Mouse (Mus musculus): Measurements from ENCODE around the gene Daxx. TPM values are rescaled to one million over a fixed set of nuclear protein-coding genes. Genes with fewer than 3 reads are reported as not detected.
A peak's percentile ranks its signal among the peaks of the same experiment; 100 is the strongest.

Daxx gene
- polyA plus RNA-seq, 1 experiment from 2014 or later = 61.2 TPM

GRCm38 (mm10) chr17:33931159-33931866 lies 22.1 kb downstream of the Daxx start:
- 31% methylated on average over 18 of the region's 18 CpGs for WGBS
- Histone ChIP-seq H3K9me3 (ENCODE audit: control insufficient read depth, low read length) (no peaks in the 10 kb centered on the region), H3K9ac (ENCODE audit: low read length) (peak overlapping the region; percentile 88), H3K27me3 (ENCODE audit: control insufficient read depth, insufficient read depth, low read length) (no peaks in the 10 kb centered on the region), H3K4me3 (ENCODE audit: low read depth, low read length) (peak overlapping the region; percentile 91), H3K27ac (ENCODE audit: low read depth, low read length) (no peak overlapping the region), H3K4me1 (ENCODE audit: control insufficient read depth, insufficient read depth, low read length) (peaks cover 9% of the 10 kb centered on the region; the same call in 1 of the 2 replicates), H3K4me2 (ENCODE audit: low read depth) (peak overlapping the region; percentile 99), H3K36me3 (ENCODE audit: control insufficient read depth, insufficient read depth, low read length) (peaks cover 10% of the 10 kb centered on the region)
- ATAC-seq (ENCODE audit: insufficient read depth, low FRiP score, low TSS enrichment) = no peak
- no peak for DNase-seq (ENCODE audit: low spot score)

GRCm38 (mm10) chr17:33931947-33932346 lies 22.7 kb downstream of the Daxx start:
- Histone ChIP-seq H3K27me3 (ENCODE audit: control insufficient read depth, insufficient read depth, low read length) (no peaks in the 10 kb centered on the region), H3K27ac (ENCODE audit: low read depth, low read length) (no peak overlapping the region), H3K36me3 (ENCODE audit: control insufficient read depth, insufficient read depth, low read length) (peaks cover 10% of the 10 kb centered on the region), H3K4me2 (ENCODE audit: low read depth) (no peak overlapping the region), H3K9me3 (ENCODE audit: control insufficient read depth, low read length) (no peaks in the 10 kb centered on the region), H3K4me3 (ENCODE audit: low read depth, low read length) (no peak overlapping the region), H3K9ac (ENCODE audit: low read length) (no peak overlapping the region), H3K4me1 (ENCODE audit: control insufficient read depth, insufficient read depth, low read length) (peaks cover 9% of the 10 kb centered on the region; the same call in 1 of the 2 replicates)
- DNase-seq (ENCODE audit: low spot score) (no peak), ATAC-seq (ENCODE audit: insufficient read depth, low FRiP score, low TSS enrichment) (no peak)
- 88% methylated on average over 11 of the region's 11 CpGs for WGBS

- Histone ChIP-seq H3K36me3 (ENCODE audit: control insufficient read depth, insufficient read depth, low read length) (peaks cover 12% of the 10 kb centered on the region), H3K4me3 (ENCODE audit: low read depth, low read length) (0 out of 2 replicates have a peak overlapping the region, but pooled peaks have one; percentile 2), H3K9me3 (ENCODE audit: control insufficient read depth, low read length) (no peaks in the 10 kb centered on the region), H3K9ac (ENCODE audit: low read length) (no peak overlapping the region), H3K27me3 (ENCODE audit: control insufficient read depth, insufficient read depth, low read length) (no peaks in the 10 kb centered on the region), H3K27ac (ENCODE audit: low read depth, low read length) (no peak overlapping the region), H3K4me2 (ENCODE audit: low read depth) (no peak overlapping the region), H3K4me1 (ENCODE audit: control insufficient read depth, insufficient read depth, low read length) (peaks cover 9% of the 10 kb centered on the region; the same call in 1 of the 2 replicates)
- DNase-seq (ENCODE audit: low spot score) (no peak), ATAC-seq (ENCODE audit: insufficient read depth, low FRiP score, low TSS enrichment) (no peak)
- WGBS = 91% methylated on average over 12 of the region's 14 CpGs
These were observed 23.2 kb downstream of the Daxx start for GRCm38 (mm10) chr17:33932448-33932847.

- DNase-seq (ENCODE audit: low spot score) = no peak
- Histone ChIP-seq H3K9ac (ENCODE audit: low read length) (no peak overlapping the region), H3K4me3 (ENCODE audit: low read depth, low read length) (0 out of 2 replicates have a peak overlapping the region, but pooled peaks have one; percentile 2), H3K4me2 (ENCODE audit: low read depth) (no peak overlapping the region), H3K4me1 (ENCODE audit: control insufficient read depth, insufficient read depth, low read length) (peaks cover 9% of the 10 kb centered on the region; the same call in 1 of the 2 replicates), H3K27me3 (ENCODE audit: control insufficient read depth, insufficient read depth, low read length) (no peaks in the 10 kb centered on the region), H3K27ac (ENCODE audit: low read depth, low read length) (no peak overlapping the region), H3K9me3 (ENCODE audit: control insufficient read depth, low read length) (no peaks in the 10 kb centered on the region), H3K36me3 (ENCODE audit: control insufficient read depth, insufficient read depth, low read length) (peaks cover 12% of the 10 kb centered on the region)
- no peak for ATAC-seq (ENCODE audit: insufficient read depth, low FRiP score, low TSS enrichment)
- 93% methylated on average over 15 of the region's 15 CpGs for WGBS
These were observed 23.8 kb downstream of the Daxx start for GRCm38 (mm10) chr17:33932970-33933369.

GRCm38 (mm10) chr17:33935422-33936055 lies 26.3 kb downstream of the Daxx start:
- Histone ChIP-seq H3K27ac (ENCODE audit: low read depth, low read length) (no peak overlapping the region), H3K4me1 (ENCODE audit: control insufficient read depth, insufficient read depth, low read length) (peaks cover 15% of the 10 kb centered on the region), H3K4me3 (ENCODE audit: low read depth, low read length) (no peak overlapping the region), H3K27me3 (ENCODE audit: control insufficient read depth, insufficient read depth, low read length) (no peaks in the 10 kb centered on the region), H3K4me2 (ENCODE audit: low read depth) (no peak overlapping the region), H3K9me3 (ENCODE audit: control insufficient read depth, low read length) (no peaks in the 10 kb centered on the region), H3K36me3 (ENCODE audit: control insufficient read depth, insufficient read depth, low read length) (peaks cover 12% of the 10 kb centered on the region), H3K9ac (ENCODE audit: low read length) (no peak overlapping the region)
- no peak for ATAC-seq (ENCODE audit: insufficient read depth, low FRiP score, low TSS enrichment)
- 87% methylated on average over 21 of the region's 21 CpGs for WGBS
- DNase-seq (ENCODE audit: low spot score) = no peak

GRCm38 (mm10) chr17:33936993-33937392 lies 27.8 kb downstream of the Daxx start:
- Histone ChIP-seq H3K4me3 (ENCODE audit: low read depth, low read length) (no peak overlapping the region), H3K27me3 (ENCODE audit: control insufficient read depth, insufficient read depth, low read length) (no peaks in the 10 kb centered on the region), H3K9ac (ENCODE audit: low read length) (no peak overlapping the region), H3K4me2 (ENCODE audit: low read depth) (no peak overlapping the region), H3K27ac (ENCODE audit: low read depth, low read length) (no peak overlapping the region), H3K4me1 (ENCODE audit: control insufficient read depth, insufficient read depth, low read length) (peaks cover 12% of the 10 kb centered on the region), H3K9me3 (ENCODE audit: control insufficient read depth, low read length) (no peaks in the 10 kb centered on the region), H3K36me3 (ENCODE audit: control insufficient read depth, insufficient read depth, low read length) (peaks cover 12% of the 10 kb centered on the region)
- ATAC-seq (ENCODE audit: insufficient read depth, low FRiP score, low TSS enrichment) = no peak
- 86% methylated on average over 15 of the region's 15 CpGs for WGBS
- DNase-seq (ENCODE audit: low spot score) = no peak

GRCm38 (mm10) chr17:33938783-33939182 lies 29.6 kb downstream of the Daxx start:
- H3K9ac ChIP-seq (ENCODE audit: low read length) = no peak overlapping the region
- no peak for ATAC-seq (ENCODE audit: insufficient read depth, low FRiP score, low TSS enrichment)
- peaks cover 12% of the 10 kb centered on the region for H3K4me1 ChIP-seq (ENCODE audit: control insufficient read depth, insufficient read depth, low read length)
- DNase-seq (ENCODE audit: low spot score) = no peak
- H3K4me2 ChIP-seq (ENCODE audit: low read depth) = peak overlapping the region; percentile 91; the same call in 1 of the 2 replicates
- no peaks in the 10 kb centered on the region for H3K27me3 ChIP-seq (ENCODE audit: control insufficient read depth, insufficient read depth, low read length)
- H3K27ac ChIP-seq (ENCODE audit: low read depth, low read length) = no peak overlapping the region
- peaks cover 13% of the 10 kb centered on the region for H3K36me3 ChIP-seq (ENCODE audit: control insufficient read depth, insufficient read depth, low read length)
- 0 out of 2 replicates have a peak overlapping the region, but pooled peaks have one; percentile 10 for H3K4me3 ChIP-seq (ENCODE audit: low read depth, low read length)
- 79% methylated on average over 11 of the region's 11 CpGs for WGBS
- H3K9me3 ChIP-seq (ENCODE audit: control insufficient read depth, low read length) = no peaks in the 10 kb centered on the region

GRCm38 (mm10) chr17:33940206-33940805 lies 31.1 kb downstream of the Daxx start, which contains the start of the genes Pfdn6 and Wdr46:
Gene Pfdn6, minus strand, starts transcription at chr17:33940343.
Gene Wdr46, plus strand, starts transcription at chr17:33940660.
- DNase-seq (ENCODE audit: low spot score) = peak; percentile 91
- peak within 1 kb of the TSS; percentile 81 for H3K4me3 ChIP-seq (ENCODE audit: low read depth, low read length)
- peak; percentile 81 for ATAC-seq (ENCODE audit: insufficient read depth, low FRiP score, low TSS enrichment)
- H3K4me1 ChIP-seq (ENCODE audit: control insufficient read depth, insufficient read depth, low read length) = peaks cover 12% of the 10 kb centered on the region
- H3K27ac ChIP-seq (ENCODE audit: low read depth, low read length) = no peak within 1 kb of the TSS
- H3K9ac ChIP-seq (ENCODE audit: low read length) = peak within 1 kb of the TSS; percentile 70
- H3K27me3 ChIP-seq (ENCODE audit: control insufficient read depth, insufficient read depth, low read length) = no peaks in the 10 kb centered on the region
- H3K4me2 ChIP-seq (ENCODE audit: low read depth) = peak within 1 kb of the TSS; percentile 95
- under 1% methylated on average over 36 of the region's 36 CpGs for WGBS
- no peaks in the 10 kb centered on the region for H3K9me3 ChIP-seq (ENCODE audit: control insufficient read depth, low read length)
- H3K36me3 ChIP-seq (ENCODE audit: control insufficient read depth, insufficient read depth, low read length) = peaks cover 19% of the 10 kb centered on the region
